Mouse (Mus musculus) G1E (cell line): Measurements from ENCODE around the gene Tcap. TPM values are rescaled to one million over a fixed set of nuclear protein-coding genes. Genes with fewer than 3 reads are reported as not detected.

Source experiments
- ATAC-seq: 2 replicates; pipeline ENCODE4 v1.8.0; 2016; ENCODE audit warnings: mild to moderate bottlenecking; ENCODE audit not compliant: insufficient number of reproducible peaks, poor library complexity, low FRiP score, severe bottlenecking; ENCODE audit errors: extremely low read depth
- DNase-seq: peaks from one replicate; pipeline ENCODE4 v3.0.0; 2012; ENCODE audit warnings: low spot score
- H3K27me3 ChIP-seq: 2 replicates; pipeline ENCODE4 v1.6.1; 2012; ENCODE audit warnings: mild to moderate bottlenecking, low read length, inconsistent platforms; ENCODE audit not compliant: insufficient read depth
- H3K36me3 ChIP-seq: replicated peaks from 2 replicates; pipeline ENCODE3; 2012; ENCODE audit warnings: mild to moderate bottlenecking, inconsistent platforms
- H3K4me1 ChIP-seq: 2 replicates; pipeline ENCODE4 v1.6.1; 2012; ENCODE audit warnings: low read depth, low read length, inconsistent platforms, mixed read lengths; ENCODE audit not compliant: insufficient read depth
- H3K4me3 ChIP-seq: 2 replicates; pipeline ENCODE4 v1.5.1; 2012; ENCODE audit warnings: low read depth, mild to moderate bottlenecking, inconsistent platforms, low read length, moderate library complexity, mixed read lengths
- H3K9me3 ChIP-seq: replicated peaks from 2 replicates; pipeline ENCODE4 v1.6.1; 2012; ENCODE audit warnings: inconsistent platforms
- CTCF ChIP-seq: IDR thresholded peaks from 2 replicates; pipeline ENCODE4 v1.5.1; 2012; ENCODE audit warnings: low read depth, low read length, inconsistent platforms, mixed read lengths
- GATA1 ChIP-seq: IDR thresholded peaks from 2 replicates; pipeline ENCODE4 v1.6.1; 2012; ENCODE audit warnings: borderline replicate concordance, low read length, inconsistent platforms, mixed read lengths
- GATA2 ChIP-seq: IDR thresholded peaks from 2 replicates; pipeline ENCODE4 v1.6.1; 2012; ENCODE audit warnings: low read depth, low read length, inconsistent platforms, borderline replicate concordance
- POLR2AphosphoS5 ChIP-seq: IDR thresholded peaks from 2 replicates; pipeline ENCODE4 v1.6.1; 2012; ENCODE audit warnings: low read depth, low read length, inconsistent platforms; ENCODE audit not compliant: insufficient replicate concordance
- TAL1 ChIP-seq: conservative IDR thresholded peaks from 2 replicates; pipeline ENCODE4 v1.6.1; 2012; ENCODE audit warnings: low read depth, low read length, inconsistent platforms, mixed read lengths
- polyA plus RNA-seq: library from polyadenylated mRNA; stranded (reverse); fragments of >175 nt; gene quantifications from 2 replicates; pipeline ENCODE4 v1.2.3, GENCODE M21; 2012
- total RNA-seq, 2 experiments: library from RNA; stranded (forward) in 1 of 2; stranded (reverse) in 1 of 2; fragments of 200-1000 nt in 1 of 2; fragments of >200 nt in 1 of 2; fragmentation: Nextera tagmentation in 1 of 2; gene quantifications; 2 replicates each; pipeline ENCODE4 v1.2.3; 2014 to 2017

Tcap gene
- total and polyA plus RNA-seq, 3 experiments, result not detected

DNA sequence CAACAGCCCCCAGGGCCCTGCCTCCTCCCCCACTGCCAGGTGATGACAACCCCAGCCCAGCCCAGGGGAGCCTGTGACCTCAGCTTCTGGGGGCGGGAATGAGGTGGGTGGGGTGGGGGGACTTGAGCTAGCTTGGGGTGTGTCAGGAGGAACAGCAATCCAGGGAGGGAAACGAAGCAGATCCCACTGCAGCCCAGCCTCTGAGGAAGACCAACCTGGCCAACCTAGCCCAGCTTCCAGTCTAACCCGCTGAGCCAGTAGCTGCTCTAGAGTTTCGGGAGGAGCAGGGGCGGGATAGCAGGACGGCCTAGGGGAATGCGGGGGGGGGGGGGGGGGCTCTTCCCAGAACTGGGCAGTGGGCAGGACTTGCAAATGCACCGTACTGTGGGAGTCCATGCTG lies 8.4 kb downstream of the Tcap start:
- H3K9me3 ChIP-seq, result no peaks in the 10 kb centered on the region
- no peak for TF ChIP-seq CTCF
- peaks cover 22% of the 10 kb centered on the region for H3K27me3 ChIP-seq
- no peak for ATAC-seq
- H3K36me3 ChIP-seq, result peaks cover 16% of the 10 kb centered on the region
- no peak for DNase-seq
- no peak overlapping the region; the same call in 1 of the 2 replicates for H3K4me3 ChIP-seq
- H3K4me1 ChIP-seq, result peaks cover 54% of the 10 kb centered on the region

DNA sequence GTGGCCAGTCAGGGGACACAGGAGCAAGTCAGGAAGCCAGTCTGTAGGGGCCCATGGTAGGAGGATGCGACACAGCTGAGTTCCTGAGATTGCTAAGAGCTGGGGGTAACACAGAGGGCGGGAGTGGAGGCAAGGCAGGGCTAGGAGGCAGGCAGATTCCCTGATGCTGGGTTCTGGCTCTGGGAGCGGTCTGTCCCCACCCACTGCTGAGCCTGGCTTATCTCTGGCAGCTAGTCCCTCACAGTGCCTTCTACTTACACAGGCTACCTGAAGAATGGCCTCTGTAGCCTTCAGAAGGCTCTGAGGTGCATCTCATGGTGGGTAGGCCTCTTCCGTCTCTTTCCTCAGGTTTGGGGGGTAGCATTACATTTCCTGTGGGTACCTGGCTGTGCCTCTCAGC lies 9.0 kb downstream of the Tcap start:
- no peak for DNase-seq
- Histone ChIP-seq H3K4me3 (peak overlapping the region; percentile 49; the same call in 1 of the 2 replicates), H3K27me3 (peaks cover 16% of the 10 kb centered on the region), H3K36me3 (peaks cover 22% of the 10 kb centered on the region), H3K4me1 (peaks cover 54% of the 10 kb centered on the region), H3K9me3 (no peaks in the 10 kb centered on the region)
- TF ChIP-seq GATA1 (no peak), TAL1 (no peak), GATA2 (no peak), POLR2AphosphoS5 (no peak)
- ATAC-seq, result no peak

DNA sequence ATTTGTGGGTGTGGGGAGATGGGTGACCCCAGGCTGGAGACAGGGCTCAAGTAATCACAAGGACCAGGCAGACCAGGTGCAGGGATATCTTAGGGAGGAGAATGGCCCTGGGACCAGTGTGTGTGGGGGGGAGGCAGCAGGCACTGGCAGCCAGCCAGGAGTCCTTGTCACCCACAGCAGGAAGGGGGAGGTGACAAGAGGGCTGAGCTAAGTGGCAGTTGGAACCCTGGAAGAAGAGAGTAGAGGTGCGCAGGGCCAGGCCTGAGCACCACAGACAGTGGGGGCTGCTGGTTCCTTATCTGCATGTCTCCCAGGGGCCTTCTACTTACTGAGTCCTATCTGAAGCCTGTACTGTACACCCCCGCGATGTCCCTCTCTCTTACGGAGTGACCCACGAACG lies 9.7 kb downstream of the Tcap start:
- peak overlapping the region; percentile 47; the same call in 1 of the 2 replicates for H3K4me3 ChIP-seq
- peak; percentile 79 for DNase-seq
- peak; percentile 61 for ATAC-seq
- H3K4me1 ChIP-seq, result peaks cover 53% of the 10 kb centered on the region
- no peaks in the 10 kb centered on the region for H3K9me3 ChIP-seq
- TF ChIP-seq POLR2AphosphoS5 (no peak), TAL1 (no peak), CTCF (no peak), GATA1 (no peak), GATA2 (no peak)
- peaks cover 10% of the 10 kb centered on the region; the same call in 1 of the 2 replicates for H3K27me3 ChIP-seq
- peaks cover 28% of the 10 kb centered on the region for H3K36me3 ChIP-seq

DNA sequence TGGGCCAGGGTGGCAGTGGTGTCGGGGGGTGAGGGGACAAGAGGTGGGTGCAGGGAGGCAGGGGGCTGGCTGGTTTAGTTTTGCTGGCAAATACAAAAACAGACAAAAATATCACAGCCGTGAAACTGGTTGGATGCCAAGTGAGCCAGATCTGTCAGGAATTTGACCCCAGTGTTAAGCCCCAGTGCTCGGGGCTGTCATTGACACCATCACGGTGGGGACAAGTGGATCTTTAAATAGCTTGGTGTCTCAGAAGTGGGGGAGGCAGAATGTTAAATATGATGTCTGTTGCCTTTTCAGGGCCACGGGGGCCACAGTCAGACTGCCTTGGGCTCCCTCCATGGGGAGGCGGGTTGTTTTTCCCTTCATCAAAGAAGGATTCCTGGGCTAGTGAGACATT lies 10.7 kb downstream of the Tcap start:
- Histone ChIP-seq H3K27me3 (peaks cover 9% of the 10 kb centered on the region; the same call in 1 of the 2 replicates), H3K4me1 (peaks cover 53% of the 10 kb centered on the region), H3K4me3 (no peak overlapping the region), H3K36me3 (peaks cover 34% of the 10 kb centered on the region), H3K9me3 (no peaks in the 10 kb centered on the region)
- ATAC-seq (no peak), DNase-seq (no peak)
- TF ChIP-seq GATA1 (no peak), POLR2AphosphoS5 (no peak), TAL1 (no peak), CTCF (no peak), GATA2 (no peak)

DNA sequence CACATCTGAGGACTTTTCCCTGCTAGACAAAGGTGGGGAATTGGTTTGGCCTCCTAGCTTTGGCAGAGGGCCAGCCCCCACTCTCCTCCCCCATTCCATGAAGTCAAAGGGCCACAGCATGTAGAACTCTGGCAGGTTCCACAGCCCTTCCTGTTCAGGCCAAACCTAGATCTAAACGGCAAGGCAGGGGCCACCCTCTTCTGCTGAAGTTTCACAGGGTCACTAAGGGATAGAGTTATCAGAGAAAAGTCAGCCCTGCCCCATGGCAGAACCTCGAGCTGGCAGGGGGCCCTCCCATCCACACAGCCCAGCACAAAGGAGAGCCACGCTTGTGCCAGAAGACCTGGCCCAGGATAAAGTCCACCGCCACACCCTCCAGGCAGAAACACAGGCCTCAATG lies 11.4 kb downstream of the Tcap start:
- peaks cover 60% of the 10 kb centered on the region for H3K4me1 ChIP-seq
- ATAC-seq (no peak), DNase-seq (no peak)
- TF ChIP-seq GATA1, result no peak
- TF ChIP-seq TAL1, result no peak
- no peak for TF ChIP-seq CTCF
- no peak for TF ChIP-seq POLR2AphosphoS5
- no peak for TF ChIP-seq GATA2
- H3K9me3 ChIP-seq, result no peaks in the 10 kb centered on the region
- H3K27me3 ChIP-seq, result peaks cover 9% of the 10 kb centered on the region; the same call in 1 of the 2 replicates
- H3K4me3 ChIP-seq, result no peak overlapping the region
- H3K36me3 ChIP-seq, result peaks cover 34% of the 10 kb centered on the region

DNA sequence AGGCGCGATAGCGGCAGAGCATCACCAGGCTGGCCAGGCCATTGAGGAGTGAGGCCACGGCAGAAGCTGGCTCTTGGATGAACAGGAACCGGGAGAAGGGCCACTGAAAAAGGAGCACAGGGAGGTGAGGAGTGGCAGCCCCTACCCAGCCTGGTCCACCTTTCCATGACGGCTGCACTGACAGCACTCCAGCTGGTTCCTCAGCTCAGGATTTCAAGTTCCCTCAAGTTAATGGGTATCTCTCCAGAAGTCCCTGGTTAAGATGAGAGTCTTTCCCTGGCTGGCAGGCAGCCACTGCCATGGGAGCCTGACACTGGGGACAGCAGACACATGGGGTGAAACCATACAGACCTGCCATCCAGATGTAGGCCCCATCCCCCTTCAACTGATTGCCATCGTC lies 14.3 kb downstream of the Tcap start:
- DNase-seq (no peak), ATAC-seq (no peak)
- H3K36me3 ChIP-seq, result peaks cover 34% of the 10 kb centered on the region
- peaks cover 47% of the 10 kb centered on the region for H3K4me1 ChIP-seq
- H3K9me3 ChIP-seq, result no peaks in the 10 kb centered on the region
- TF ChIP-seq GATA1 (no peak), POLR2AphosphoS5 (no peak), CTCF (no peak), GATA2 (no peak), TAL1 (no peak)
- no peak overlapping the region for H3K4me3 ChIP-seq
- H3K27me3 ChIP-seq, result no peaks in the 10 kb centered on the region
